Mouse (Mus musculus) retina, adult 2 months (tissue): ENCODE results near the gene Cep57l1.

Source experiments
- DNase-seq: peaks from one replicate; pipeline ENCODE4 v3.0.0-alpha.2; 2012; ENCODE audit warnings: low read depth, low spot score

The Cep57l1 gene

GRCm38 (mm10) chr10:41677396-41677795 lies 132.3 kb downstream of the Cep57l1 start:
- DNase-seq, result no peak

GRCm38 (mm10) chr10:41676661-41677061 lies 133.0 kb downstream of the Cep57l1 start:
- DNase-seq, result no peak

- no peak for DNase-seq
Observed at GRCm38 (mm10) chr10:41675842-41676571, 133.7 kb downstream of the Cep57l1 start.

- DNase-seq, result no peak
Observed at GRCm38 (mm10) chr10:41675243-41675642, 134.4 kb downstream of the Cep57l1 start.

GRCm38 (mm10) chr10:41674362-41674761 lies 135.3 kb downstream of the Cep57l1 start:
- DNase-seq, result no peak

- DNase-seq, result no peak
Observed at GRCm38 (mm10) chr10:41670196-41670595, 139.5 kb downstream of the Cep57l1 start.
